Mouse (Mus musculus): ENCODE measurements at regions not wholly inside any gene's neighbourhood (a gene's known extent, or its start where the extent isn't known, plus 50 kb on each side); places are given as distances from the start of the nearest gene placed in this dataset.

GRCm38 (mm10) chr16:76232680-76233079 lies 140.9 kb downstream of the Nrip1 start:
- no peak for DNase-seq

DNA sequence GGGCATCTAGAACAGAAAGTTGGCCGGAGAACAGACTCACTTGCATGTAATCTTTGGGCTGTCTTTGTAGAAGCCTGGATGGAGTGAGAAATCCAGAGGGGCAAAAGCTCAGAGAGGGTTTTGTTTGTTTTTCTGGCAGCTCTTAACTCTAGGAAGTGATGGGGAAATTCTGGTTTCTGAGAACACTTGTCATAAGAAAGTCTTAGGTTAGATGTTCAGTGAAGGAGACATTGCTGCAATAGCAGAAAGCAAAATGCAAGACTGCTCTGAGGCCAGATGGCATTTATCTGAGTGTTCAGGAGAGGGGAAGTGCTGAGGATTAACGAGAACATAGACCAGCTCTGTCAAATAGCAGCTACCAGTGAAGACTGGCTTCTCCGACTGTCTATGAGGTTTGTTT lies 141.5 kb downstream of the Nrip1 start:
- no peak for DNase-seq

DNA sequence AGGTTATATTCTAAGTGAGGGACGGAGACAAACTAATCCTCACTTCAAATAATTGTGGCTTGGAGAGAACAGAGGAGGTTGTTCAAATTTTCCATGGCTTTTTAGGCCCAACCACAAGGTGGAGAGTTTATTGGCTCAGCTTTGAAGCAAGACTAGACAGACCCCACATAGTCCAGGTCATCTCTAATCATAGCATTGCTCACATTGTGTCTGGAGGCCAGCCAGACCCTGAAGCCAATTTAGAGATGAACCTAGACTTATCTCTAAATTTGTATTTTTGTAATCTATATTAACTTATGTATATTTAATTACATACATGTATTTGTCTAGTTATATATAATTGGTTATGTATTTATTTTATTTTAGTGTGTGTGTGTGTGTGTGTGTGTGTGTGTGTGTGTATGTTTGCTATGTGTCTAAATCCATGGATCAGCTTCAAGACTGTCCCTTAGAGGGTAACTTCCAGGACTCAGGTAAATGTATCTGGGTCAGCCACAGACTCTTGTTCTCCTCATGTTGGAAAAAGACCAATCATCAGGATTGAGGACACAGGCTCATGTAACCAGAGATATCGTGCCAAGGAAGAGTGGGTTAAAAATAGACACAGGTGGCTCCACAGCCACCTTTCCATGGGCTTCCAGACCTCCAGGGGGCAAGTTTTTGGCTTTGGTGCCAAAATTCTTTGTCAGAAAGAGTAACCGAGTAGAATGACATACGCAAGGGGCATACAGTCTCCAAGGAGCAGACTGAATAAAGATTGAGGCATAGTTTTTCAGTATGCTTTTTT lies 142.9 kb downstream of the Nrip1 start:
- no peak for DNase-seq

GRCm38 (mm10) chr16:76228451-76228850 lies 145.2 kb downstream of the Nrip1 start:
- DNase-seq = peak; percentile 94

DNA sequence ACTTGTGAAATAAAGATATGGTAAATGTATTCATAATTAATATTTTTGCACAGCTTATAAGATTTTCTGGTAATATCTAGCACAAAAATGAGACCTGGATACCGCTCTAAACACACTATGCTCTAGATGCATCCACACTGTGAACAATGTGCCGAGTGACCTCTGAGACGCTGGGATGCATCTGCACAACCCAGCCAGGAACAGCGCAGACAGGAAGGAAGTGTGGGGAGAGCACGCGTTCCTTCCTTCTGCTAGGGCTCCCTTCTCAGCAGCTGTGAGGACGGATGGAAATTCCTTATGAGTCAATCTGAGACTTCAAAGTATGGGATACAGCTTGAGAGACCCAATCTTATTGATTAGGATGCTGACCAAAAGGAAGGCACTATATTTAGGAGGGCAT lies 147.2 kb downstream of the Nrip1 start:
- DNase-seq = peak; percentile 97

DNA sequence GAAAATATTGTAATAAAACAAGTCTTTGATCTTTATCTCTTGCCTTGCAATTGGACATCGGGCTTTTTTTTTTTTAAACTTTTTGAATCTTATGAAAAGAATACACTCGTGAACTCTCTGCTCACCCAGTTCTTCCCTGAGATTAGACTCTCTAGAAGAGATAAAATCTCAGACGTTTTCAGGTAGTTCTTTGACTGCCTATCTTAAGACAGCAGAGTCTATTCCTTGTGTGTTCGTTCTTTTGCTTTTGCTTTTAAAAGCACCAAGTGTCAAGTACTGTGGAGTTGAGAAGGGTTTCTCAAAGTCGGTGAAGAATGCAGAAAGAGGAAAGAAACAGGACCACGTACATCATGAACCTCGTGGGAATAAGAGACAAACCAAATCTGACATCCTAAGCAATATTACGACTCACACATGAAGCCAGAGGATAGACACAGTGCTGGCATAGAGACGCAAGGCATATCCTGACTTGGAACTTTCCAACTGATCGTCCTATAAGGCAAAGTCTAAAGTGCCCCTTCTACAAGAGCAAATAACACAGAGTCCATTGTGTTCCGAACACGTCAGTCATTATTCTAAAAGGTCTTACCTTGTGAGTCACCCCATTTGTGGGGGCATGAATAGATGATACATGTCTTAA lies 147.9 kb downstream of the Nrip1 start:
- no peak for DNase-seq

DNA sequence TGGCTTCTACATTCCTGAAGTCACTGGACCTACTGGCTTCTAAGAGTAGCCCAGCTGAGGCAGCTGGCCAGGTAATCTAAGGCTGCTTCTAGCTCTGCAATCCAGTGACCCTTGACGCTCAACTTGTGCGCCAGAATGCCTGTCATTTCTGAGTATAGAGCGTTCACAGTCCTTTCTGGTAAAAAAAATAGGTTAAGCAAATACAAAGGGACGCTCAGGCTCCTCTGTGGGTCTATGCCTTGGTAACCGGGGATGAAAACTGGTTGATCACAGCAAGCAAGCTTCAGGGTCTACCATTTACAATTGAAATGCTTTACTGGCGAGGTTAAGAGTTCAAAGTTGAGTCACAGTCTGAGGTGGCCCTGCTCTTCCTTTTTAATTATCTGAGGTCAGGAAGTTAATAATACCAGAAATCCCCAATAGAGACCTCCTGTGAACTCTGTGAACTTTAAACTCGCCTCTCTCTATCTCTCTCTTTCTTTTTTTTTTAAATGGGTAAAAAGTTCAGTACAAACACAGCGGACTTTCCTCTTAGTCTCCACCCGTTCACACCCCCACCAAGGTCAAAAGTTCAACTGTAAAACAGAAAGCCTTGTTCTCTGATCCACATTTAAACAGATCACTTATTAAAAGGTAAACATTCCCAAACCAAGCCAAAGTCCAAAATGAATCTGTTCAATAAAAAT lies 148.6 kb downstream of the Nrip1 start:
- peak; percentile 90 for DNase-seq

GRCm38 (mm10) chr16:76223716-76224115 lies 149.9 kb downstream of the Nrip1 start:
- no peak for DNase-seq

- DNase-seq = no peak
Observed at GRCm38 (mm10) chr16:76222960-76223359, 150.7 kb downstream of the Nrip1 start.

GRCm38 (mm10) chr16:76220466-76220865 lies 153.2 kb downstream of the Nrip1 start:
- DNase-seq = no peak

DNA sequence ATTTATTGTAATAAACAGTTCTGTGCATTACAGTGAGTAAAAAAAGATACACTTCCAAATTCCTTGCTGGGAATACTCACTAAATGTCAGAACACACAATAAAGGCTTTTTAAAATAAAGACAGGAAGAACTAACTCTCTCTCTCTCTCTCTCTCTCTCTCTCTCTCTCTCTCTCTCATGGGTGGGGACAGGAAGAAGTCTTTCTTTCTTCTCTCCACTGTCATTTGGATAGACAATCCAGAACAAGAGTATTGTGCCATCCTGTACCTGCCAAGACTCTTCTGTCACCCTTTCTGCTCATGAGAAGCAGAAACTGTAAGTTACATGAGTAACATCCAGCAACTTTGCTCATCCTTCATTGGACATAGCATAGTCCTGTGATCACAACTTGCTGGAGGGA lies 154.4 kb downstream of the Nrip1 start:
- no peak for DNase-seq

DNA sequence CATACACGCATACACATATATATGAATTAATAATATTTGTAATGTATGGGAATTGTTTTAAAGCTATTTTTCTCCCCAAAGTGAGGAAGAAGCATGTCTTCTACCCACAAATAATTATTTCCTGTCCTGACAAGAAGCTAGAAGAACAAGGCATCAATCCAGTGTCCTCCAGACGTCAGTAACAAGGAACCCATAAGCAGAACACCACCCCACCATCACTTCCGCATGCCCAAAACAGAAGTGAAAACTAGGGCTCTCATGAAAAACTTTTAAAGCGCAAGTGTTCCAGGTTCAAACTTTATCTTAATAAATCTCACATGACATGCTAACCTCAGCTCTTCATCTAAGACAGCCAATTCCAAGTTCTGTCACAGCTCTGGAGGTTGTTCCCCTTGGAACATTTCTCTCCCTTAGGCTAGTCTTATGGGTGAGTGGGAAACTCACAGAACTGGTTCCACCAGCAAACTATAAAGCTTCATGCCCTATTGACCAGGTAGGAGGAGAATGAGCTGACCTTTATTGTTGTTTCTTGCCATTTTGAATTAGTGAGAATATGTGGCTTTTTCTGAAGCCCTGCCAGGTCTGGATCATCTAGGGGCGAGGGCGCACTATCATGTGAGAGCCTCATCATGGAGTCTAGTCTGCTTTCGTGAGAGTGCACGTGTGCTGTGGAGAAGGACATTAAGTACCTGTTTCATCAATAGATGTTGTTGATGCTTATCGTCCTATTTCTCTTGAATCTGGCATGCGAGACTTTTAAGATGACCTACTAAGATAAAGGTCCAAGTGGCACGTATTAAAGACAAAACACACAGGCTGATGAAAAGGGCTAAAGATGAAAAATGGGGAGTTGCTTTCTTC lies 155.1 kb downstream of the Nrip1 start:
- DNase-seq = no peak

GRCm38 (mm10) chr16:76216184-76216583 lies 157.4 kb downstream of the Nrip1 start:
- peak; percentile 85 for DNase-seq

GRCm38 (mm10) chr16:76215558-76215957 lies 158.1 kb downstream of the Nrip1 start:
- peak; percentile 87 for DNase-seq

DNA sequence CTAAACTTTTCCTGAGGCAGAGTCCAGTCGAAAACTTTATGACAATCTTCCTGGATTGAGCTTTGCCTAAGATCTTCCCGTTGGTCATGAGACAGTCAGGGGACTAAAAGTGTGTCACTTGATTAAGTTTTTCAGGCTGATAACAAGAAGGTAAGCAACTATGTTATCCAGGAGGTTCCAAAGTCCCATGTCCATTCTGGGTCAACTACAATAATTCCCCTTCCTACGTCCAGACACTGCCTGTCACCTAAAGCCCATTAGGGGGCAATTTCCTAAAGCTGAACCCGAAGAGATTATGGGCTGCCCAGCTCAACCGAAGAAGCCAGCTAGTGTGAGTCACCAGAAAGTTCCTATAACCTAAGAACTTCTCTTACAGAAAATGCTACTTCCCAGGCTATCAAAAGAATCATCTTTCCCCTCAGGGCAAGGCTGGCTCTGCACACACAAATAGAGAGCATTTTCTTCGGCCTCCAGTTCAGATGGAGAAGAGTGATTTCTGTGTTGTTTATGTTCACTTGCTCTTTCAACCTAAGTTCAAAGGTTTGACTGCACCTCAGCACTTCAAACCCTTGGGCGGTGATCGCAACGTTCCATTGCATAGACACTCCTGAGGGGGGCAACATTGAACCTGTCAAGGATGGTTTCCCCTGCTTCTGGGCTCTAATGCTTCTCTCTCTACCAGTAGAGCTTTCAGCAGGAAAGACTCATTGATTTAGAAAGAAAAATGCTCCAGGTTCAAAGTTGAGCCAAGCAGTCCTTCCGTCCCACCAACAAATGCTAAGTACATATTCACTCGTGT lies 171.7 kb downstream of the Nrip1 start:
- DNase-seq = no peak

GRCm38 (mm10) chr16:76200801-76201728 lies 172.6 kb downstream of the Nrip1 start:
- DNase-seq = no peak

- DNase-seq = no peak
Observed at GRCm38 (mm10) chr16:76200268-76200667, 173.4 kb downstream of the Nrip1 start.

DNA sequence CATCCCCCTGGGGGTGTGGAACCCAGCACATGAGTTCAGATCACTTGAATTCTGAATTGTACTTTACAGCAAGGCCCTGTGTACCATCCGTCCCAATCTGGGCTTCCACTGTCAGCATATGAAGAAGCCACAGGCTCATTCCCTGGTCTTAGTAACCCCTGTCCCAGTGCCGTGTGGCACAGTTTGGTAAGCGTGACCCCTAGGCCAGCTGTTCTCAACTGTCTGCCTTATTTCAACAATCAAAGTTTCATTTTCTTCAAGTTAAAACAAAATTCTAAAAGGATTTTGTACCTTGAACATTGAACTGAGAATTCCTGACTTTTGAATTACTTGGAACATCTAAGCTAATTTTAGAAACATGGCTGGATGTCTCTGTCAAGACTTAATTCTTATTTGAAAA lies 174.6 kb downstream of the Nrip1 start:
- DNase-seq = no peak

- no peak for DNase-seq
Observed at GRCm38 (mm10) chr16:76194291-76194690, 172.2 kb upstream of the Samsn1 start.

- DNase-seq = no peak
Observed at GRCm38 (mm10) chr16:76191135-76191534, 169.1 kb upstream of the Samsn1 start.

DNA sequence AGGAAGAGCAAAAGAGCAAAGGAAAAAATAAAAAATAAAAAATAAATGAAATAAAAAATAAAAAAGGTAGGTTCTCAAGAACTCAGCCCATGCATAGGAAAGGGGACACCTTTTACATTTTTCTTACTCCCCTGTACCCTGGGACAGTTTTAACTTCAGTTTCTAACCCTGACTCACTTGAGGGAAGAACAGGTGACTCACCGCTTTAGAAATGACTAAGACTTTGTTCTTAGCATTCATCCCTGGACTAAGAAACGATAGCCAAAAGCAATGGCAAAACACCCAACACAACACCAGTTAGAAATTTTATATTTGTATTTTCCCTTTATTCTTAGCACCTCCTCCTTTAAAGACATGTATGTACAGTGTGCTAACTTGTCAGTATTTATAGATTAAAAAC lies 161.5 kb upstream of the Samsn1 start:
- no peak for DNase-seq

All from heart, adult 11 months (tissue).